Mouse (Mus musculus) erythroblast, embryonic 14.5 days (primary cell): ENCODE measurements around the gene Olfr920. TPM values are rescaled to one million over a fixed set of nuclear protein-coding genes. Genes with fewer than 3 reads are reported as not detected.

Experiments
- H3K27me3 ChIP-seq: 2 replicates; pipeline ENCODE4 v1.6.1; 2012; ENCODE audit warnings: inconsistent platforms; ENCODE audit not compliant: control insufficient read depth
- H3K36me3 ChIP-seq: 2 replicates; pipeline ENCODE4 v1.6.1; 2012; ENCODE audit warnings: mild to moderate bottlenecking, inconsistent platforms; ENCODE audit not compliant: control insufficient read depth
- H3K4me1 ChIP-seq: 2 replicates; pipeline ENCODE4 v1.6.1; 2012; ENCODE audit warnings: inconsistent platforms; ENCODE audit not compliant: control insufficient read depth
- H3K4me3 ChIP-seq: replicated peaks from 2 replicates; pipeline ENCODE3; 2012; ENCODE audit warnings: moderate library complexity, mild to moderate bottlenecking, inconsistent platforms
- H3K9me3 ChIP-seq: 2 replicates; pipeline ENCODE4 v1.6.1; 2012; ENCODE audit warnings: low read length, inconsistent platforms, mixed read lengths; ENCODE audit not compliant: control insufficient read depth
- TAL1 ChIP-seq: IDR thresholded peaks from 3 replicates; pipeline ENCODE4 v1.6.1; 2012; ENCODE audit warnings: low read length, inconsistent platforms, mixed read lengths
- polyA plus RNA-seq: library from polyadenylated mRNA; stranded (reverse); fragments of >175 nt; gene quantifications from 2 replicates; pipeline ENCODE4 v1.2.3, GENCODE M21; 2012

Gene Olfr920
- polyA plus RNA-seq, 1 experiment = not detected

GRCm38 (mm10) chr9:38805696-38806095 lies 53.6 kb downstream of the Olfr920 start:
- Histone ChIP-seq H3K4me1 (no peaks in the 10 kb centered on the region), H3K9me3 (no peaks in the 10 kb centered on the region), H3K27me3 (no peaks in the 10 kb centered on the region), H3K4me3 (no peak overlapping the region), H3K36me3 (no peaks in the 10 kb centered on the region)
- TF ChIP-seq TAL1 = no peak

Other genes starting within 250 kb of the Olfr920 start
- not detected in 2 replicates for gene Olfr911-ps1, start 230.7 kb upstream of the Olfr920 start, polyA plus RNA-seq
- gene Olfr910, start 214.4 kb upstream of the Olfr920 start, polyA plus RNA-seq = not detected in 2 replicates
- 0.01 TPM in 1 of 2 replicates, not detected in the other for gene Olfr912, start 172.1 kb upstream of the Olfr920 start, polyA plus RNA-seq
- not detected in 2 replicates for gene Olfr913, start 159.5 kb upstream of the Olfr920 start, polyA plus RNA-seq
- not detected in 2 replicates for gene Olfr914, start 147.2 kb upstream of the Olfr920 start, polyA plus RNA-seq
- not detected in 2 replicates for gene Olfr916, start 92.4 kb upstream of the Olfr920 start, polyA plus RNA-seq
- not detected in 2 replicates for gene Olfr917, start 86.5 kb upstream of the Olfr920 start, polyA plus RNA-seq
- gene Olfr918, start 77.7 kb upstream of the Olfr920 start, polyA plus RNA-seq = not detected in 2 replicates
- gene Olfr919, start 48.6 kb upstream of the Olfr920 start, polyA plus RNA-seq = not detected in 2 replicates
- gene Vwa5a, start 34.0 kb upstream of the Olfr920 start, polyA plus RNA-seq = 0.02 and 0.08 TPM in 2 replicates
- gene Olfr921, start 20.8 kb downstream of the Olfr920 start, polyA plus RNA-seq = not detected in 2 replicates
- not detected in 2 replicates for gene Olfr922, start 62.3 kb downstream of the Olfr920 start, polyA plus RNA-seq
- 0.04 TPM in 1 of 2 replicates, not detected in the other for gene Olfr923, start 74.2 kb downstream of the Olfr920 start, polyA plus RNA-seq
- not detected in 2 replicates for gene Olfr924, start 92.2 kb downstream of the Olfr920 start, polyA plus RNA-seq
- gene Olfr26, start 102.8 kb downstream of the Olfr920 start, polyA plus RNA-seq = not detected in 2 replicates
- gene Olfr926, start 124.8 kb downstream of the Olfr920 start, polyA plus RNA-seq = not detected in 2 replicates
- gene Olfr930, start 177.5 kb downstream of the Olfr920 start, polyA plus RNA-seq = not detected in 2 replicates
- gene Olfr933, start 220.0 kb downstream of the Olfr920 start, polyA plus RNA-seq = not detected in 2 replicates
- gene Olfr934, start 236.0 kb downstream of the Olfr920 start, polyA plus RNA-seq = not detected in 2 replicates
- gene Olfr935, start 247.4 kb downstream of the Olfr920 start, polyA plus RNA-seq = not detected in 2 replicates